Mouse (Mus musculus) heart, postnatal 14 days (tissue): ENCODE data around the gene Fam72a. TPM values are rescaled to one million over a fixed set of nuclear protein-coding genes. Genes with fewer than 3 reads are reported as not detected.
"Not testable (repeated sequence)": the region's sequence is repeated elsewhere in the genome, so short reads cannot be mapped to it uniquely, and the experiment has no call there.

Experiments used
- DNase-seq, 2 experiments: peaks; one replicate each; pipeline ENCODE4 v3.0.0; 2021 to 2022
- intact Hi-C: fragments of 180-260 bp; cut with DNase I; formaldehyde crosslinking; loops from one replicate; pipeline ENCODE4 v1.15.1; 2025
- total RNA-seq, 2 experiments: library from RNA; stranded (reverse); gene quantifications; 2 replicates each; pipeline ENCODE4 v1.2.3; 2021

Fam72a gene
- total RNA-seq, 2 experiments from 2014 or later: 0.83 to 0.93 TPM

- intact Hi-C loops: loop anchor here (5.0 kb wide), 2 partner anchors 98 to 163 kb away; no protein-coding TSS in a partner anchor
- peak; percentile 48 to 54 for DNase-seq
Observed at GRCm38 (mm10) chr1:131525586-131526271, 2.0 kb upstream of the Fam72a start.

DNA sequence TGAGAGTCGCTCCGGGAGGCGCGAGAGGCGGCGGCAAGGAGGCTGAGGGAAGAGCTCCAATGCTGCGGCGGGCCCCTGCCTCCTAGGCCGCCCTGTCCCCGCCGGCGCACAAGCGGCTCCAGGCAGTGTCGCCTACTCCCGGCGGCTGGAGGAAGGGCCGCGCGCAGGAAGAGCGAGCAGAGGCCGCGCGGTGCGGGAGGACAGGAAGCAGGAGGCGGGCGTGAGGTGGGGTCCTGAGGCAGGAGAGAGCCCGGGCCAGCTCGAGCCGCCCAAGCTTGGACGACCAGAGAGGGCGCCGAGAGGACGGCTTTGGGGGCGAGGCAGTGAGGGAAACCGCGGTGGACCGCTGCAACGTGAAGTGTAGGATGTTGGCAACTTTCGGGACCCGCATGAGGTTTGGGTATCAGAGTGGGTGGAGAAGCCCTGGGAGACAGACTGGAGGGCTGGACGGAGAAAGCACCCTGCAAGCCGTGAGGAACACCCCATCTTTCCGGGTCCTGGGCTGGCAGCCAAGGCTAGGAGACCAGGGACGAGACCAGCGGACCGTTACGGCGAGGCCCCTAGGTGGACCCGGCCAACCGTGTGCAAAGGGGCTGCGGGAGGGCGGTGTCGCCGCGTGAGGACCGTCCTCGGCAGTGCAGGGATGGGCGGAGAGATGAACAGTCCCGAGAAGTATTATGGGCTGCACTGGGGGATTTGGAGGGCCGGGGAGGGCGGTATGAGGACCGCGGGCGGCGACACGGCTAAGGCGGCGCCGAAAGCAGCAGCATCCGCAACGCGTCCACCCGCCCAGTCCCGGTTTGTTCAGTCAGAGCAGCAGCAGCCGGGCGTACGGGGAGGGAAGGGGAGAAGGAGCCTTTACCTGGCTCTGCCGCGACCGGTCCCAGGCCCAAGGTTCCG, 1.1 kb upstream of the Fam72a start:
- peak; percentile 77 to 79 for DNase-seq
- intact Hi-C loops: loop anchor here (5.0 kb wide), 2 partner anchors 99 to 164 kb away; no protein-coding TSS in a partner anchor

GRCm38 (mm10) chr1:131528081-131528507, 391 bp downstream of the Fam72a start:
- intact Hi-C loops: loop anchor here (2.0 to 5.0 kb wide), 3 partner anchors 23 to 166 kb away; no protein-coding TSS in a partner anchor

DNA sequence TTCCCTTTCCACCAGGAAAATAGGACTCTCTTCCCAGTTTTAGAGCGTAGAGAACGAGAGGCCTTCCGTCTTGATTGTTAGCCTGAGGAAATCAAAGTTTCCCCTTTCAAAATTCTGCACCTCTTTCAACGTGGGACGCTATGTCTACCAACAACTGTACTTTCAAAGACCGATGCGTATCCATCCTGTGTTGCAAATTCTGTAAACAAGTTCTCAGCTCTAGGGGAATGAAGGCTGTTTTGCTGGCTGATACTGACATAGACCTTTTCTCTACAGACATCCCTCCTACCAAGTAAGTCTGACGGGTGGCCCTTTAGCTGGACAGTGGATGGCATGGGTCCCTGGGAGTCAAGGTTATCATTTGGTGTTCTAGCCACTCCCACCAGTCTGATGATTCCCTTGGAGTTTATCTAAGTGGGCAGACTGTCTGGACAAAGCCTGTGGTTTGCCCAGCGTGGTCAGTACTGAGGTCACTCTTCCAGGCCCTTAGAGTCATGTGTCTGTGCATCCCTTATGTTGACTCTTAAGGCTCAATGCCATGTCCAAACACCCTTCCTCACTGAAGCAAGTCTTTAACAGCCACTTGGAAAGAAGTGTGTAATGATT, 961 bp downstream of the Fam72a start:
- intact Hi-C loops: loop anchor here (2.0 to 5.0 kb wide), 3 partner anchors 22 to 166 kb away; no protein-coding TSS in a partner anchor
- DNase-seq: no peak

More at GRCm38 (mm10) chr1:131528081-131528507, 391 bp downstream of the Fam72a start:
- peak; percentile 73 to 76 for DNase-seq

DNA sequence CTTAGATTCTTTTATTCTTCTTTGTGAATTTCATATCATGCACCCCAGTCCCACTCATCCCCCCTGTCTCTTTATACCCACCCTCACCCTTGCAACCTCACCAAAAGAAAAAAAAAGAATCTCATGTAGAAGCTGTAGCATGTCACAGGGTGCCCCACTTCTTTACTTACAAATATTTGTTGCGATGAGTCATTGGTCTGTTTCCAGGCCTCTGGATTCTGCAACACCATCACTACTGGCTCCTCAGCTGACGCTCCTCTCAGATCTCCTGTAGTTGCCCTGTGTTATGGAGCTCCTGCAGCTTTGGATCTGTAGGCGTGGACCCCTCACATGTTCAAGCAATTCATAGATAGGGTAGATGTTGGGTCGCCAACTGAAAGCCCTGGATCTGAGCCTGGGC, 12.1 kb downstream of the Fam72a start:
- no peak for DNase-seq
- intact Hi-C loops: no loop called here

DNA sequence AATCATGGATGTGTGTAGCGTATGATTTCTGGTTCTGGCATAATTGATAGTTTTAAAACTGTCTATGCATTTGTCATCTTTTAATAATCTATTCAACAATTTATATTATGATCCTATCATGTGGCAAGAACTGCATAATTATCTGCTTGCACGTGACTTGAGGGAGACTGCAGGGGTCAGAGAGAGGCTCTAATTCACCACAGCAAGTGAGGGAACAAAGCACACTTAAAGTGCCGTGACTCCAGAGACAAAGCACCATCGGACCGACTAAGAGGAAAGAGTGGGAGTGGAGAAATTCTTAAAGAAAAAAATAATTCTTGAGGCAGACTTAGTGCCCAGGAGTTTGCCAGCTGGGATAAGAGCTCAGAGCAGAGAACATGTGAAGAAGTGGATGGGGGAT, 13.1 kb downstream of the Fam72a start:
- intact Hi-C loops: no loop called here
- DNase-seq: no peak

GRCm38 (mm10) chr1:131541431-131541830, 13.7 kb downstream of the Fam72a start:
- intact Hi-C loops: no loop called here
- no peak for DNase-seq

DNA sequence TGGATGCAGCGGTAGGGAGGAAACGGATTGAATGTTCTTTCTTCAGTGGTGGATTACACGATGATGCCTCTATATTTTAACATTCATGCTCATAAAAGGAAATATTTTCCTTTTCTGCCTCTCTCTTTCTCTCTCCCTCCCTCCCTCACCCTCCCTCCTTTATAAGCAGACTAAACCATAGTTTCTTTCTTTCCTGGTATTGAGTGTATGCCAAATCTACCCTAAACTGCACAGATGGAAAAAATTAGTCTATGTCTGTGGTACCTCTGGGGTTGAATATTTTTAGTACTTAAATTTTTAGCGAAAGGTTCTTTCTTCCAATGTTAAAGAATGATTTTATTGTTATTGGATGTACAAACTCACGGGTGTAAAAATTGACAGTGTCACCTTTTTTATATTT, 14.2 kb downstream of the Fam72a start:
- DNase-seq: no peak
- intact Hi-C loops: no loop called here

DNA sequence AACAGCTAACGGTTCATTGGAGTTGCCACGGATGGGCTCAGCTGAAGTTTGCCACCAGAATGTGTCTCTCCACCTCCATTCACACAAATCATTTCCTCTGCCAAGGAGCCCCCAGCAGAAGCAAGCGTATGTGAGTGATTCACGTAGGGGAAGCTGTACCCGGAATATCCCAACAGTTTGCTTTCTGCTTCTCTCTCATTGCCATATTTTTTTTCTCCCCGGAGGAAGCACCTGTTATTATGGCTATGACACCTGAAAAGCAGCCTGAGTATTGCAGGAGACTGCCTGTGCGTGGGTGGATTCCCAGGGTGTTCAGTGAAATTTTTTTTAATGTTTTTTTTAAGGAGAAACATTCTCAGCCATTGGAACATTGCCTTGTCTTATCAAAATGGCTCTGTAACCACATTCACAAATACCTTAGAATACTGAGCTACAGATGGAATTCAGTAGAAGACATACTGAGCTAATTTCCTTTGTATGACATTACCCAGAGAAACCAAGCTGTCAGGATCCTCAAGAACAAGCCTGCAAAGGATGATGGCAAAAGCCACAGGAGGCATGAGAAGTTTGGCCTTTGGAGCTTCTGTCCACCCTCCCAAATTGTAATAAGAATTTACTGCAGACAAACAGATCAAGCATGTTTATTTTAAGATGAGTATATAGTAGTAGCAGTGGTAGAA, 16.3 kb downstream of the Fam72a start:
- no peak for DNase-seq
- intact Hi-C loops: no loop called here

DNA sequence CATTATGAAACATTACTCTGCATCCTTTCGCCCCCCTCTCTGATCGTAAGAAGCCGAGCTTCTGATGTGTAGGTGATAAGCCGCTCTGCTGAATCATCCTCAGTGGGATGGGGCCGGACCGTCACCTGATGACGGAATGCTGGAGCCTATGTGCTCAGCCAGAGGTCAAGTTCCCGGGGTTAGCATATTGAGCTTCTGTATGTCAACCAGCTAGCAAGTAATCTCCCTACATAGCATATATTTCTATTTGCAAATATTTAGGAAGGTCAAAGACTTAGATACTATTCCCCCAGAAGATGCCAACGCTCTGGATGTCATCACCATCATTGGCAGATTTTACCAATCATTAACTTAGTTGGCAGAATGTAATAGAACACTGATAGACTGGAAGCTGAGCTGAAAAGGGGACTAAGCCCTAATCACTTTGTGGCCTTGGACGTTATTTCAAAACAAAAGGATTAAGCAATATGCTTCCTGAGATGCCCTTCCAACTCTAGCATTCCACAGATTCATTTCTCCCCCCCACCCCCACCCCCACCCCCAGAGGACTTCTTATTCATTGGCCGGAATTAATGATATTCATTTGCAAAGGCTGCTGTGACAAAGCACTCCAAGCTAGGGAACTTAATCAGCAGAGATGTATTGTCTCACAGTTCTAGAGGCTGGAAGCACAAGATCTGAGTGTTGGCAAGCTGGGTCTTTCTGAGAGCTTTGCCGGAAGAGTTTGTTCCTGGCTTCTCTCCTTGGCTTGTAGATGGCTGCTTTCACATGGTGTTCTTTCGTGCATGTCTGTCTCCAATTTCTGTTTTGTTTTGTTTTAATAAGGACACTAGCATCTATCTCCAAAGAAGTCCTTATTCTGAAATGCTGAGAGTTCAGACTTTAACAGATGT, 19.3 kb downstream of the Fam72a start:
- intact Hi-C loops: no loop called here
- no peak for DNase-seq

GRCm38 (mm10) chr1:131548494-131549365, 21.0 kb downstream of the Fam72a start:
- intact Hi-C loops: no loop called here
- peak in 1 of 2 experiments; percentile 37 for DNase-seq

DNA sequence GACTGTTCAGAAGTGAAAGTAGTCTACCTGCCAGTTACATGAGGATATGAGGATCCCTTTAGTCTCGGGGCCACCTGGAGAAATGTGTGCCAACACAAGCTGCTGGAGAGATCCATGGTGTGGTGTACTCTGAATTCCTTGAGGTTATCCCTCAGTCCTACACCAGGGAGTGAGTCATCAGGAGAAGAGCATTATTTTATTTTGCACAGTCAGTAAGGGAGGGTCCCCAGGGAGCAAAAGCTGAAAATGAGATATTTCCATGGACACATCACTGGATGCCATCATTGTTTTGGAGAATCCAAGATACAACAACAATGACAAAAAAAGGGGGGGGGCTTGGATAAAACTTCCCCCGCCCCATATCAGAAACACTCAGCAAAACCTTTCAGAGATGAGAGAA, 24.3 kb downstream of the Fam72a start:
- intact Hi-C loops: loop anchor here (2.0 kb wide), 1 partner anchor 23 kb away; no protein-coding TSS in a partner anchor
- DNase-seq: no peak

DNA sequence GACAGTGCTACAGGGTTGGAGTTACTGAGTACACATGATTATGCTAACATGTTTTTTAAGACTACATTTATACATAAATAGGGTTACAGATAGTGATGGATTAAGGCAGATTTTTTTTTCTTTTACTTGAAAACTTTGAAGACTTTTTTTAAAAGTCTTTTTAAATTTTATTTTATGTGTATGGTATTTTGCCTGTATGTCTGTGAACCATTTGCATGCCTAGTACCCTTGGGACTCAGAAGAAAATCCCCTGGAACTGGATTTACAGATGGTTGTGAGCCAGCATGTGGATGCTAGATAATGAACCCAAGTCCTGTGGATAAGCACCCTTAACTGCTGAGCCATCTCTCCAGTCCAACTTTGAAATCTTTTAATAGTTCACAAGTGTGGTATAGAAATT, 25.7 kb downstream of the Fam72a start:
- no peak for DNase-seq
- intact Hi-C loops: no loop called here

DNA sequence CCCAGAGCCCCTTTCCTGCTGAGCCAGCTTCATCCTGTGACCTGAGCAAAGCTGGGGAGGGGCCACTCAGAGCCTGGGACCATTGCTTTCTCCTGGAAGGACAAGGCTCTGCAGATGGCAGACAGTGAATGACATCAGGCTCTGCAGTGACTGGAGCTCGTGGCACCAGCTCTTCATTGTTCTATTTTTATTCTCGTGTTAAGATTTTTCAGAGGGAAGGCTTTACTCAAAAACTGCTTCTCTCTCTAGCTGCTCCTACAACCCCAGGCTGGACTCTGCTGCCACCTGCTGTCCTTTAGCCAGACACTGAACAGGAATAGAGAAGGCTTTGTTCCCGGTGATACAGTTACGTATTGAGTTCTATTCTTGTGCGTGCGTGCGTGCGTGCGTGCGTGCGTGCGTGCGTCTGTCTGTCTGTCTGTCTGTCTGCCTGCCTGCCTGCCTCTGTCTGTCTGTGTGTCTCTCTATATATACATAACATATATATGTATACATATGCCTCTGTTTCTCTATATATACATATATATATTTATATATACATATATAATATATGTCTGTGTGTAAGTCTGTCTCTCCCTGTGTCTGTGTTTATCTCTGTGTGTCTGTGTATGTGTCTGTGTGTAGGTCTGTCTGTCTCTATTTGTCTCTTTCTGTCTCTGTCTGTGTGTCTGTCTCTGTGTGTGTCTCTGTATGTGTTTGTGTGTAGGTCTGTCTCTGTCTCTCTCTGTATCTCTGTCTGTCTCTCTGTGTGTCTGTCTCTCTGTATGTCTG, 27.5 kb downstream of the Fam72a start:
- intact Hi-C loops: loop anchor here (2.0 to 5.0 kb wide), 2 partner anchors 193 to 264 kb away; no protein-coding TSS in a partner anchor
- peak; percentile 79 to 86 for DNase-seq

- intact Hi-C loops: no loop called here
- no peak for DNase-seq
Observed at GRCm38 (mm10) chr1:131560500-131560899, 32.8 kb downstream of the Fam72a start.

DNA sequence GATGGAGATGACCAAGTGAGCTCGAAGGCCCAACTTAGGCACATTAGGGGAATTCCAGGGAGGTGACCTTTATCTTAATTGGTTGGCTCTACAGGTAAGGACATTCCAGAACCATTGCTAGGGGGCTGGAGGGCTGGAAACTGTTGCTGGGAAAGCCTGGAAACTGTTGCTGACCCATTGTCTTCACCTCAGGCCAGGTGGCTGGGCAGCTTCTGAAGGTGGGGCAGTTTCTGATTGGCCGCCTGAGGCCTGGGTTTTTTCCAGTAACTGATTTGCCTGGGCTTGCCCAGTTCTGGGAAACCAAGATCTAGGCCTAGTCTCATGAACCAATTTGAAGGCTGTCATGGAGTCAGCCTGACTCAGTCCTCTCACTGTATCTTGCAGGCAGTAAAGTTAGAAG, 34.4 kb downstream of the Fam72a start:
- DNase-seq: no peak

GRCm38 (mm10) chr1:131566056-131566455, 38.4 kb downstream of the Fam72a start:
- DNase-seq, intact Hi-C loops: not testable (repeated sequence)

More for the DNA sequence above, 34.4 kb downstream of the Fam72a start:
- intact Hi-C loops: no loop called here
